Mouse (Mus musculus): ENCODE data around the gene Fryl. TPM values are rescaled to one million over a fixed set of nuclear protein-coding genes. Genes with fewer than 3 reads are reported as not detected.

Fryl gene
- polyA plus RNA-seq, 1 experiment from 2014 or later = 45.5 TPM

- H3K9me3 ChIP-seq = no peaks in the 10 kb centered on the region
- H3K36me3 ChIP-seq = peaks cover 2% of the 10 kb centered on the region; the same call in 1 of the 2 replicates
- WGBS = 87% methylated on average over 11 of the region's 11 CpGs
- no peaks in the 10 kb centered on the region for H3K27me3 ChIP-seq
- no peak for ATAC-seq (ENCODE audit: low FRiP score)
- no peaks in the 10 kb centered on the region for H3K4me1 ChIP-seq (replicated peaks)
- no peak overlapping the region for H3K4me3 ChIP-seq
- no peak overlapping the region for H3K4me2 ChIP-seq
- H3K27ac ChIP-seq = no peak overlapping the region
- no peak overlapping the region for H3K9ac ChIP-seq
Observed at GRCm38 (mm10) chr5:73135131-73135530, 121.3 kb downstream of the Fryl start.

GRCm38 (mm10) chr5:73133833-73134185 is 122.6 kb downstream of the Fryl start:
- Histone ChIP-seq H3K4me2 (no peak overlapping the region), H3K4me1 (replicated peaks) (peaks cover 5% of the 10 kb centered on the region), H3K27me3 (no peaks in the 10 kb centered on the region), H3K9me3 (no peaks in the 10 kb centered on the region), H3K27ac (no peak overlapping the region), H3K9ac (no peak overlapping the region), H3K36me3 (peaks cover 7% of the 10 kb centered on the region), H3K4me3 (no peak overlapping the region)
- ATAC-seq (ENCODE audit: low FRiP score) = peak; percentile 36; the same call in 1 of the 2 replicates
- 48% methylated on average over 5 of the region's 5 CpGs for WGBS

- peaks cover 13% of the 10 kb centered on the region for H3K36me3 ChIP-seq
- no peak overlapping the region for H3K9ac ChIP-seq
- WGBS = 94% methylated on average over 29 of the region's 29 CpGs
- no peak overlapping the region for H3K4me2 ChIP-seq
- no peaks in the 10 kb centered on the region for H3K9me3 ChIP-seq
- peak; percentile 12; the same call in 1 of the 2 replicates for ATAC-seq (ENCODE audit: low FRiP score)
- no peak overlapping the region for H3K27ac ChIP-seq
- peaks cover 5% of the 10 kb centered on the region for H3K4me1 ChIP-seq (replicated peaks)
- no peaks in the 10 kb centered on the region for H3K27me3 ChIP-seq
- no peak overlapping the region for H3K4me3 ChIP-seq
Observed at GRCm38 (mm10) chr5:73132998-73133832, 123.2 kb downstream of the Fryl start.

- Histone ChIP-seq H3K27me3 (no peaks in the 10 kb centered on the region), H3K4me1 (replicated peaks) (peaks cover 5% of the 10 kb centered on the region), H3K4me2 (no peak overlapping the region), H3K9me3 (no peaks in the 10 kb centered on the region), H3K9ac (no peak overlapping the region), H3K36me3 (peaks cover 15% of the 10 kb centered on the region), H3K27ac (no peak overlapping the region), H3K4me3 (no peak overlapping the region)
- no peak for ATAC-seq (ENCODE audit: low FRiP score)
- 77% methylated on average over 6 of the region's 6 CpGs for WGBS
Observed at GRCm38 (mm10) chr5:73130984-73131383, 125.4 kb downstream of the Fryl start.

GRCm38 (mm10) chr5:73129871-73130270 is 126.5 kb downstream of the Fryl start:
- Histone ChIP-seq H3K4me1 (replicated peaks) (peaks cover 5% of the 10 kb centered on the region), H3K4me3 (no peak overlapping the region), H3K4me2 (no peak overlapping the region), H3K27me3 (no peaks in the 10 kb centered on the region), H3K9me3 (no peaks in the 10 kb centered on the region), H3K27ac (peak overlapping the region; percentile 73), H3K36me3 (peaks cover 20% of the 10 kb centered on the region), H3K9ac (no peak overlapping the region)
- ATAC-seq (ENCODE audit: low FRiP score) = peak; percentile 70
- WGBS = 28% methylated on average over 5 of the region's 5 CpGs

GRCm38 (mm10) chr5:73119969-73120725 is 136.3 kb downstream of the Fryl start:
- WGBS = 91% methylated on average over 13 of the region's 13 CpGs
- H3K4me3 ChIP-seq = no peak overlapping the region
- no peaks in the 10 kb centered on the region for H3K9me3 ChIP-seq
- H3K27me3 ChIP-seq = no peaks in the 10 kb centered on the region
- peaks cover 33% of the 10 kb centered on the region for H3K36me3 ChIP-seq
- no peak for ATAC-seq (ENCODE audit: low FRiP score)
- no peak overlapping the region for H3K4me2 ChIP-seq
- no peak overlapping the region for H3K27ac ChIP-seq
- no peaks in the 10 kb centered on the region for H3K4me1 ChIP-seq (replicated peaks)
- H3K9ac ChIP-seq = no peak overlapping the region

- 90% methylated on average over 5 of the region's 5 CpGs for WGBS
- Histone ChIP-seq H3K9ac (no peak overlapping the region), H3K9me3 (no peaks in the 10 kb centered on the region), H3K36me3 (peaks cover 39% of the 10 kb centered on the region), H3K27ac (no peak overlapping the region), H3K4me3 (no peak overlapping the region), H3K27me3 (no peaks in the 10 kb centered on the region), H3K4me2 (no peak overlapping the region), H3K4me1 (replicated peaks) (no peaks in the 10 kb centered on the region)
- ATAC-seq (ENCODE audit: low FRiP score) = no peak
Observed at GRCm38 (mm10) chr5:73119524-73119923, 136.9 kb downstream of the Fryl start.

GRCm38 (mm10) chr5:73118786-73119185 is 137.6 kb downstream of the Fryl start:
- WGBS = 93% methylated on average over 14 of the region's 14 CpGs
- H3K27ac ChIP-seq = no peak overlapping the region
- H3K4me3 ChIP-seq = no peak overlapping the region
- H3K9ac ChIP-seq = no peak overlapping the region
- no peaks in the 10 kb centered on the region for H3K27me3 ChIP-seq
- H3K36me3 ChIP-seq = peaks cover 39% of the 10 kb centered on the region
- no peaks in the 10 kb centered on the region for H3K9me3 ChIP-seq
- no peak overlapping the region for H3K4me2 ChIP-seq
- ATAC-seq (ENCODE audit: low FRiP score) = no peak
- no peaks in the 10 kb centered on the region for H3K4me1 ChIP-seq (replicated peaks)

- Histone ChIP-seq H3K27ac (no peak overlapping the region), H3K27me3 (no peaks in the 10 kb centered on the region), H3K9ac (no peak overlapping the region), H3K4me2 (no peak overlapping the region), H3K36me3 (peaks cover 42% of the 10 kb centered on the region), H3K4me1 (replicated peaks) (0 out of 2 replicates have a peak, but pooled peaks cover 5% of the 10 kb centered on the region), H3K9me3 (no peaks in the 10 kb centered on the region), H3K4me3 (no peak overlapping the region)
- ATAC-seq (ENCODE audit: low FRiP score) = no peak
- WGBS = 92% methylated on average over 4 of the region's 4 CpGs
Observed at GRCm38 (mm10) chr5:73114878-73115277, 141.5 kb downstream of the Fryl start.

GRCm38 (mm10) chr5:73112331-73112730 is 144.1 kb downstream of the Fryl start:
- WGBS = 82% methylated on average over 13 of the region's 13 CpGs
- Histone ChIP-seq H3K27me3 (no peaks in the 10 kb centered on the region), H3K4me3 (no peak overlapping the region), H3K27ac (no peak overlapping the region), H3K9me3 (no peaks in the 10 kb centered on the region), H3K4me1 (replicated peaks) (0 out of 2 replicates have a peak, but pooled peaks cover 5% of the 10 kb centered on the region), H3K4me2 (no peak overlapping the region), H3K36me3 (peaks cover 52% of the 10 kb centered on the region), H3K9ac (0 out of 2 replicates have a peak overlapping the region, but pooled peaks have one; percentile 2)
- no peak for ATAC-seq (ENCODE audit: low FRiP score)

GRCm38 (mm10) chr5:73103657-73104056 is 152.8 kb downstream of the Fryl start:
- no peak overlapping the region for H3K9ac ChIP-seq
- H3K27me3 ChIP-seq = no peaks in the 10 kb centered on the region
- no peaks in the 10 kb centered on the region for H3K4me1 ChIP-seq (replicated peaks)
- WGBS = 90% methylated on average over 7 of the region's 7 CpGs
- H3K36me3 ChIP-seq = peaks cover 72% of the 10 kb centered on the region
- ATAC-seq (ENCODE audit: low FRiP score) = no peak
- H3K4me3 ChIP-seq = no peak overlapping the region
- no peak overlapping the region for H3K27ac ChIP-seq
- H3K4me2 ChIP-seq = no peak overlapping the region
- H3K9me3 ChIP-seq = no peaks in the 10 kb centered on the region

GRCm38 (mm10) chr5:73102342-73102989 is 154.0 kb downstream of the Fryl start:
- ATAC-seq (ENCODE audit: low FRiP score) = no peak
- no peak overlapping the region for H3K27ac ChIP-seq
- H3K36me3 ChIP-seq = peaks cover 71% of the 10 kb centered on the region

More at GRCm38 (mm10) chr5:73102342-73102989, 154.0 kb downstream of the Fryl start:
- WGBS = 78% methylated on average over 10 of the region's 10 CpGs
- H3K4me3 ChIP-seq = no peak overlapping the region
- no peaks in the 10 kb centered on the region for H3K27me3 ChIP-seq
- H3K4me1 ChIP-seq (replicated peaks) = no peaks in the 10 kb centered on the region
- no peaks in the 10 kb centered on the region for H3K9me3 ChIP-seq
- H3K9ac ChIP-seq = no peak overlapping the region
- H3K4me2 ChIP-seq = no peak overlapping the region

Measured in hindbrain, embryonic 13.5 days (tissue).